Mouse (Mus musculus) mature B cell (primary cell): Measurements from ENCODE around the gene Dbp.
"Not testable (repeated sequence)": the region's sequence is repeated elsewhere in the genome, so short reads cannot be mapped to it uniquely, and the experiment has no call there.

Experiments used
- in situ Hi-C: fragments of 300-500 bp; cut with MboI; formaldehyde crosslinking; loops from 2 replicates; pipeline ENCODE4 v1.14.3; 2019

Gene Dbp

GRCm38 (mm10) chr7:45704730-45705442 lies at the start of gene Dbp:
Gene Dbp, plus strand, starts transcription at chr7:45705088.
- in situ Hi-C loops: no loop called here

DNA sequence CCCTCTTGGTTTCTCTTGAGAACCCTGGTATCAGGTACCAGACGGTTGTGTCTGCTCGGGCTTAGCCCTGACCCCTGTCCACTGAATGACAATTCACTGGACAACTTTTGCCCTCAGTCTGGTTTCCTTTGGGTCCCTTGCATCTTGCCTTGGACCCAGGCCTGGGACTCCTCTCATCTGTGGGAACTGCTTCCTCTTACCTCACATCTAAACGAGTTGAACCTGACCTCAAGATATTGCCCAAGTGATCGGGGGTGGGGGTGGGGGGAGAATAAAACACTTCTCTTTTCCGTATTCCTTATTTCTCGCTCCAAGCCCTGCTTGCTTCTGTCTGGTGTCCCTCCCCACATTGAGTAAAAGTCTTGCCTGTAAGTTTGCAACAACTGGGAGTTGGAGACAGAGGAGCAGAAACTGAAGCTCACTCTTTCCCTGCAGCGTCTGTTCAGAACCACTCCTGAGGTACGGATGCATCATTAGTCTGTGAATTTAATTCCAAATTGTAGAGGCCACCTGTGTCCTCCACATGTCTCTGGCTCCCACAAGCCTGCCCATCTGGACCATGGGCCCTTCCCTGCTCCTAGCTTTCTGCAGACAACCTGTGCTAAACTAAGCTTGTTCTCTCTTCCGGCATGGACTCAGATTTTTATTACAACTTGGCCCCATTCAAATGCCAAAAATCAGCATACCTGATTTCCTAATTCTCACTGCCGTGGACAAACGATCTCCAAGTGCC lies 44.0 kb upstream of the Dbp start:
- in situ Hi-C loops: no loop called here

GRCm38 (mm10) chr7:45661702-45662101 lies 43.2 kb upstream of the Dbp start:
- in situ Hi-C loops: not testable (repeated sequence)

DNA sequence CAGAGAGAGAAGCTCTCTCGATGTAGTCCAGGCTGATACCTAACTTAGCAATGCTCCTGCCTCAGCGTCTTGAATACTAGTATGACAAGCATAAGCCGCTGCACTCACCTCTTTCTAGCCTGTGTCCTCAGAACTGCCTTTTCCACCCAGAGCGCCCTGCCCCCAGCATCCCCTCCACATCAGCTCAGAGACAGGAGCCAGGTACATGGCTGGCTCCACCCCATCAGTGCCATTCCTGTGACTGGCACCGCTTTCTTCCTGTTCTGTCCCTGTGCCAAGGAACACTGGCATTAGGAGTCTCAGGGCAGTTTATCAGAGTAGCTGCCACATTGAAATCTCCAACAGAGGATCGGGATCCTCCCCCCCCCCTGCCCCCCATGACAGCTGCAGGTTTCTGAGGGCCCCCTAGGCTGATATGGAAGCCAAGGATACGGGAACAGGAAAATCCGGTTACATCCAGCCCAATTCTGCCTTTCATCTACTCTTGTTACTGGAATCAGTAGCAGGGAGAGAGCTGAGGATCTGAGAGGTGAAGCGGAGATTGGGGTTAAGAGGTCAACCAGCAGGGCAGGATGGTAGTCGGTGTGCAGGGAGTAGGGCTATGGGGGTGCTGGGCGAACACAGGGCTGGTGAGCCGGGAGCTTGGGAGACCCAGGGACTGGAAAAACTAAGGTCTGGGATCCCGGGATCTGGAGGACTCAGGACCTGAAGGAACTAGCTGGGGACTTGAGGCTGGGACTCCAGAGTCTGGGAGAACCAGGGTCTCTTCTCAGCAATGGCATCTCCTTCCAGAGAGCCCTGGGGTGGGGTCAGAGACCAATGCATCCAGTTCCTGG lies 39.4 kb upstream of the Dbp start:
- in situ Hi-C loops: no loop called here

DNA sequence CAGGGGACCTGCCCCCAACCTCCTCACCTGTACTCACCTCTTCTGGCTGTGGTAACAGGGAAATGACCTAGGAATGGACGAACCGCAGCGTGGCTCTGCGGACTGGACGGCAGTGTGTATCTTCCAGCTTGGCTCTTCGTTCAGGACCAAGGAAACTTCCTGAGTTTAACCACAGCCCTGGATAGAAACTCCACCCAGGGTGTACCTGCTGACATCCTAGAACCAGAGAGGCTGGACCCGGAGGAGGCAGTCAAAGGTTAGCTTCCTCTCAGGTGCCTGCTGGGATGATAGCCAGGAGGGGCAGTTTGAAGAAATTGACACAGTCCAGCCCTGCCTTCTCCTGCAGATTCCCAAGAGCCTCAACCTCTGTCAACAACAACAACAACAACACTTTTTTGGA lies 38.7 kb upstream of the Dbp start, which contains the start of gene Fut2:
TSS of gene Fut2 (minus strand) at position 234 of the 400 bp plus-strand sequence.
- in situ Hi-C loops: no loop called here

DNA sequence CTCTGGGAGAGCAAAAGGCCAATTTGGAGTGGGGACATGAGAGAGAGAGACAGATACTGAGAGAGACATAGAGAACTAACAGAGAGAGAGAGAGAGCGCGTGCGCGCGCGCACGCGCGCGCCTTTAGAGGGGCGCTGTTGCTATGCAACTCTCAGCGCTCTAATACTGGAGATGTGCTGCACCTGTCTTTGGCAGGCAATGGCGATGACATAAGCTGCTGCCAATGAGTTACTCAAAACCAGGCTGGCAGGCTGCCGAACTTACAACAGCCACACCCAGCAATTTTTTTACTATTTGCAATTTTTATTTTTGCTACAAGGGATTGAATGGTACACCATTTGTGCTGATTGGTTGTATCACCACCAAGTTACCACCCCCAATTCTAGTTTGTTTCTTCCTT lies 37.1 kb upstream of the Dbp start:
- in situ Hi-C loops: no loop called here

GRCm38 (mm10) chr7:45668921-45669320 lies 36.0 kb upstream of the Dbp start:
- in situ Hi-C loops: no loop called here

DNA sequence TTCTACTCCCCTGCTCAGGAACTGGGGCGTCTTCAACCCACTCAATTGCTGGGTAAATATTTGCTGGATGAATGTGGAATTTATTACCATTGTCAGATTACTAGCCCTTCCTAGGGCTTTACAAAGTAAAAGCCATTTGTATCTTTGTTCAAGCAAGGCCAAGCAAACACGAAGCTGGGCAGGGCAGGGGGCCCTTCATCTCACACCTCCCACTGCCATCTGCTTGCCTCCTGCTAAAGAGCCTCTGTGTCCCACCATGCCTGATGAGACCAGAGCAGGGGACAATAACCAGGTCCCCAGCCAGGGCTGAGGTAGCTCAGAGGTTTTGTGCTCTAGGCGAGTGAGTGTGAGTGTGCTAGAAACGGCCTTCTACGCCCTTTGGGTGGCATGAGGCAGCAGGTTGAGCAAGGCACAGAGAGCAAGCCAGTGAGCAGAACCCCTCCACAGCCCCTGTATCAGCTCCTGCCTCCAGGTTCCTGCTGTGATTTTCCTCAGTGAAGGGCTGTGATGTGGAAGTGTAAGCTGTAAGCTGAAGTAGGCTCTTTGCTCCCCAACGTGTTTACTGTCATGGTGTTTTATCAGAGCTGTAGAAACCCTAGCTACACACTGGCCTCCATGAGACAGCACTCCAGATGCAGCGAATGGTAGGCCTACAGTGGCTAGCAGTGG lies 27.1 kb upstream of the Dbp start:
- in situ Hi-C loops: no loop called here

GRCm38 (mm10) chr7:45678513-45678912 lies 26.4 kb upstream of the Dbp start:
- in situ Hi-C loops: no loop called here

DNA sequence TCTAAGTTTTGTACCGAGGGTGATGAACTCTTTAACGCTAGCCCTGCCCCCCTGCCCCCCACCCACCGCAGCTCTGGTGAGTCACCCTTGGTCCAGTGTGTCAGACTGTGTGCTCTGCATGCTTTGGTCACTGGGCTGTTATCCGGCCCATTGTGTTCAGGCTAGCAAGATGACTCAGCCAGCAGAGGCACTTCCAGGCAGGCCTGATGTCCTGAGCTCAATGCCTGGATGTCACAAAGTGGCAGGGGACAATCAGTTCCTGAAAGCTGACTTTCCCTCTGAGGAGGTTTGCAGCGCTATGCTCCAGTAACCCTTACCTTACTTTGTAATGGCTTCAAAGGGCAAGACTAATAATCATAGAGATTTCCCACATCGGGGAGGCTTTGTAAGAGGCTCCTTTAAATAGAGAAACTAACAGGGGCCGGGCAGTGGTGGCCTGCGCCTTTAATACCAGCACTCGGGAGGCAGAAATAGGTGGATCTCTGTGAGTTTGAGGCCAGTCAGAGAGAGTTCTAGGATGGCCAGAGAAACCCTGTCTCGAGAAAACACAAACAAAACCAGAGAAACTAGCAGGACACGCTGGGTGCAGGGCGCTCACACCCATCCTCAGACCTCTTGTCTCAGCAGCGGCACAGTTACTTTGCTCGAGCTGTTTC lies 24.8 kb upstream of the Dbp start:
- in situ Hi-C loops: no loop called here

DNA sequence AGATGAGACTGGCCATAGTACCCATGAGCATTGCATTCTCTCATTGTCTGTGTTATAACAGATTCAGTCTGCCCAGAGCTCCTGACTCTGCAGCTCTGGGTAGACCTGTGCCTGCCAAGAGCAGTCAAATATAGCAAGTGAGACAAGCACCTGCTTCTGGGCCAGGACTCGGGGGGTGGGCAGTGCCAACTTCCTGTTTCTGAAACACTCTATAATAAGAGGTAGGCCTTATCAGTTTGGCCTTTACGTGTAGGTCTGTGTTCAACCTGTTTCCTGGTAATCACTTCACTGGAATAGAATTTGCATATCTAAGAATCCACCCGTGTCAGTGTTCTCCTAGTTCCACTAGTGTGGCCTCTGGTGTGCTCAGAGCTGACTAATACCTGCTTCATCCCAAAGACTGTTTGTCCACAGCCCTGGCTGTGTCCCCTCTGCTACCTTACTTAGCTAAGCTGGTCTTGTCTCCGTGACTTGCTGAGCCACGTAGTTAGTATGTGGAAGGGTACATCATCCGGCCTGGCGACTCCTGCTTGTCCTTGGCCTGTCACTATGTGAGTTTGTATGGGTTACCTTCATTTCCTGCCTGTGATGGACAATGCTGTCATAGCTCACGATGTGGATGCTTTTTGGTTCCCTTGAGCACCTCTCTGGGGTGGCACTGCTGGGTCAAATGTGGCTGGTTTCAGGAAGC lies 23.7 kb upstream of the Dbp start:
- in situ Hi-C loops: no loop called here

GRCm38 (mm10) chr7:45682144-45683126 lies 22.5 kb upstream of the Dbp start:
- in situ Hi-C loops: no loop called here

GRCm38 (mm10) chr7:45683396-45684050 lies 21.4 kb upstream of the Dbp start, which contains the start of gene Ntn5:
Gene Ntn5, plus strand, starts transcription at chr7:45684022.
- in situ Hi-C loops: no loop called here

- in situ Hi-C loops: no loop called here
These were observed 19.1 kb upstream of the Dbp start for GRCm38 (mm10) chr7:45685811-45686210.

DNA sequence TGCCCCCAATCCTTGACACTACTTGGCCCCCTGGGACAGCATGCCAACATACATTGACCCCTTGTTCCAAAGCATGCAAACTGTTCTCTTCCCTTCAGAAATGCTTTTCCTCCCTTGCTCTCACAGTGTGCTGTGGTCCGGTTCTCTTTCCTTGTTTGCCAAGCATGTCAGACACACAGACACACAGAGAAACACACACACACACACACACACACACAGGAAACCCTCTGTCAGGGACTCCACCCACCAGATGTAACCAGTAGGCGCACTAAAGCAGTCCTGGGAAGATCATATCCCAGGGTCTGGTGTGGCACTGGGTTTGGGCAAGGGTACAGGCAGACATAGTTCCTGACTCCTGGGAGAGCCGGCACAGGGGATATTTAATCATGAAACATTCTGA lies 18.0 kb upstream of the Dbp start:
- in situ Hi-C loops: no loop called here

- in situ Hi-C loops: no loop called here
These were observed 15.8 kb upstream of the Dbp start for GRCm38 (mm10) chr7:45689099-45689498.

- in situ Hi-C loops: no loop called here
These were observed 15.1 kb upstream of the Dbp start for GRCm38 (mm10) chr7:45689800-45690199.

DNA sequence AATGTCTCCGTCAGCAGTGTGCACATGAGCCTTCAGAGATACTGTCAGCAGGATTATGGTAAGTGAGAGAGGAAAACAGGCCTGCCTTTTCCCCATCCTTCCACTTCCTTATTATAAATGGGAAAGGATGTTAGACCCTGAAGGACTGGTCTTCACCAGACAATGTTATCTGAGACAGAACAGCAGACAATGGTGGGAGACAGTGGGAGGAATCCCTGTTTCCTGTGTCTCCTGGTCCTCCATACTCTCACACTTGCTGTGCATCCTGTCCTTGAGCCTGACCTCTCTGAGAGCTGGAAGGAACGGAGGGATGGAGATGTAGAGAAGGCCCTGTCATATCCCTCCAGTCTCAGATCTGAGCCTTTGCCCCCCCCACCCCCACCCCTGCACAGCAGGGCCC lies 12.5 kb upstream of the Dbp start:
- in situ Hi-C loops: no loop called here
